In the genomic region with DNA sequence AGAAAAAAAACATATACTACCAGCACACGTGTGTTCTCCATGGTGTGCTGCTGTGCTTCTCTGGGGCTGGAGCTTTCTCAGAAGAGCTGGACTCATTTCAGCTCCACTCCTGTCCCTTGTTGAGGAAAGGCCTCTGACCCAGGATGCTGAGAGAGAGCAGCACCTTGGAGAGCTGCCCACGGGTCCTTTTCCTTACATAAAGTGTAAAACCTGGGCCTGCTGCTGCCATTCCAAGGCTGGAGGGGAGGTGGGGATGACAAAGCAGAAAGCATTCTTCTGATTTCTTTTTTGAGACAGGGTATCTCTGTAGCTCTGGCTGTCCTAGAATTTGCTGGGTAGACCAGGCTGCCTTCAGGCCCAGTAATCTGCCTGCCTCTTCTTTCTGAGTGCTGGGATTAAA, we compare ENCODE assay signal across 2 mouse cellular contexts.
TF ChIP-seq lines count a peak whose summit lies in the region.

No protein-coding gene starts in this region.

TF ChIP-seq in CH12.LX, 34 proteins besides CTCF, POLR2A, EP300 and RAD21:
- TF ChIP-seq MAX (IDR thresholded peaks at IDR 0.05; ENCODE audit: low read length), result no peak
- TF ChIP-seq TCF12 (IDR thresholded peaks at IDR 0.05; ENCODE audit: low read depth, low read length), result no peak
- TF ChIP-seq BHLHE40 (IDR thresholded peaks at IDR 0.05; ENCODE audit: low read depth, low read length), result no peak
- no peak for TF ChIP-seq MXI1 (IDR thresholded peaks at IDR 0.05; ENCODE audit: low read depth, low read length)
- no peak for TF ChIP-seq PAX5 (IDR thresholded peaks at IDR 0.05; ENCODE audit: low read length)

TF ChIP-seq in MEL, 35 proteins besides CTCF, POLR2A, EP300 and RAD21:
- TF ChIP-seq BHLHE40 (IDR thresholded peaks at IDR 0.05; ENCODE audit: borderline replicate concordance, low read depth, low read length), result no peak
- TF ChIP-seq POLR2AphosphoS2 (IDR thresholded peaks at IDR 0.05; ENCODE audit: low read length), result peak; percentile 41
